Mouse (Mus musculus) testis, adult 2 months (tissue): Measurements from ENCODE around the gene Gm11011.

Source experiments
- CTCF ChIP-seq: fragments of 200-500 bp; IDR thresholded peaks from 2 replicates; pipeline ENCODE4 v1.5.1; 2012; ENCODE audit warnings: low read depth, mild to moderate bottlenecking, inconsistent platforms, low read length, moderate library complexity; ENCODE audit not compliant: control insufficient read depth, insufficient read depth, insufficient replicate concordance
- POLR2A ChIP-seq: fragments of 200-500 bp; IDR thresholded peaks from 2 replicates; pipeline ENCODE4 v1.6.1; 2012; ENCODE audit warnings: low read depth, mild to moderate bottlenecking, inconsistent platforms, low read length, moderate library complexity; ENCODE audit not compliant: control insufficient read depth

DNA sequence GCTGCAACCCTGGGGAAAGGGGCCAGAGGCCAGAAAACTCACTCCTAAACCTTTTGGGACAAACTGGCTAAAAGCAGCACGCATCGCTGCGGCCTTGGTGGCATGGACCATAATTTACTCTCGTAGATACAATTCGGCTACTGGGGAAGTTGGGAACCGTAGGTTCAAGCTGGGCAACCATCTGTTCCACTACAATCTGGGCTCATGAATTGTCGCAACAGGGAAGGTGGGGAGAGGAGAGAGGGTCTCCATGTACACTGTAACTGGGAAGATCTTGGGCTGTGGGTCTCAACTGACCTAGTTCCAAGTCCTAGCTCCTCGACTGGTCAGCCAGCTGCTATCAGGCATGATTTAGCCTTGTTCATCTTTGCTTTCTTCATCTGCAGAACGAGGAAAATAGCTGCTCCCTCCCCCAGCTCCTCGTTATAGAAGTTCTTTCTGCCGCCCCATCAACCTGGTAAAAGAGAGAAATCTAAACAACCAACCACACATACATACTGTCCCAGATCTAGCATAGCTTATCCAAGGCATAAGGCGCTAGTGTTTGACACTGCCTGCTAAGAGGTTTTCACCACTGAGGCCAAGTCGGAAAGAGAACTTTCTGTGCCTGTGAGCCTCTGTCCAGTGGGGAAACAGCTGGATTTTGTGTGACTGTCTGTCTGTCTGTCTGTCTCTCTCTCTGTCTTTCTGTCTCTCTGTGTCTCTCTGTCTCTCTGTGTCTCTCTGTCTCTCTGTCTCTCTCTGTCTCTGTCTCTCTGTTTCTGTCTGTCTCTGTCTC lies 19.5 kb upstream of the Gm11011 start:
- TF ChIP-seq CTCF (no peak), POLR2A (no peak)
